Mouse (Mus musculus) intestine, postnatal 0 days (tissue): ENCODE data around the gene Zcchc14. TPM values are rescaled to one million over a fixed set of nuclear protein-coding genes. Genes with fewer than 3 reads are reported as not detected.

ENCODE experiments used
- ATAC-seq: fragments of 200-750 bp; cut with Nextera tagmentation; 2 replicates; pipeline ENCODE4 v1.8.0; 2017; ENCODE audit warnings: mild to moderate bottlenecking, moderate TSS enrichment, moderate library complexity
- H3K27ac ChIP-seq: fragments of 300-500 bp; sonication (generic); 2 replicates; pipeline ENCODE4 v1.5.1; 2014; ENCODE audit warnings: mild to moderate bottlenecking, low read depth, low read length, moderate library complexity
- H3K27me3 ChIP-seq: fragments of 300-500 bp; sonication (generic); replicated peaks from 2 replicates; pipeline ENCODE4 v1.6.1; 2014; ENCODE audit warnings: low read length, mixed read lengths; ENCODE audit not compliant: control insufficient read depth, insufficient read depth
- H3K36me3 ChIP-seq: fragments of 300-500 bp; sonication (generic); 2 replicates; pipeline ENCODE4 v1.6.1; 2014; ENCODE audit warnings: mild to moderate bottlenecking, moderate library complexity; ENCODE audit not compliant: control insufficient read depth, insufficient read depth
- H3K4me1 ChIP-seq: fragments of 300-500 bp; sonication (generic); replicated peaks from 2 replicates; pipeline ENCODE4 v1.6.1; 2014; ENCODE audit warnings: antibody characterized with exemption, low read length, mixed read lengths; ENCODE audit not compliant: control insufficient read depth, insufficient read depth
- H3K4me2 ChIP-seq: fragments of 300-500 bp; sonication (generic); replicated peaks from 2 replicates; pipeline ENCODE4 v1.6.1; 2014; ENCODE audit warnings: low read depth, mild to moderate bottlenecking, moderate library complexity
- H3K4me3 ChIP-seq: fragments of 300-500 bp; sonication (generic); 2 replicates; pipeline ENCODE4 v1.5.1; 2014; ENCODE audit warnings: low read depth, low read length
- H3K9ac ChIP-seq: fragments of 300-500 bp; sonication (generic); 2 replicates; pipeline ENCODE4 v1.6.1; 2014; ENCODE audit warnings: mild to moderate bottlenecking, low read depth, low read length
- H3K9me3 ChIP-seq: fragments of 300-500 bp; sonication (generic); 2 replicates; pipeline ENCODE4 v1.6.1; 2016; ENCODE audit warnings: mixed run types; ENCODE audit not compliant: control insufficient read depth
- CTCF ChIP-seq: sonication (generic); IDR thresholded peaks from 2 replicates; pipeline ENCODE4 v1.5.1; 2016; ENCODE audit warnings: low read depth, mild to moderate bottlenecking, control low read depth, antibody characterized with exemption, moderate library complexity
- WGBS: fragments of 180-500 bp; shearing (Covaris S2); extraction: QIAGEN DNeasy Blood & Tissue Kit; methylation state at CpG from one replicate; pipeline ENCODE4 v1.1.7; 2014; 5-methylcytosine and 5-hydroxymethylcytosine counted together
- polyA plus RNA-seq: library from polyadenylated mRNA; unstranded; fragments of >200 nt; fragmentation: Nextera tagmentation; extraction: Ambion mirVana; gene quantifications from 2 replicates; pipeline ENCODE4 v1.2.1, GENCODE M21; 2015

Zcchc14 gene
- polyA plus RNA-seq, 1 experiment from 2014 or later, result 6.9 TPM

GRCm38 (mm10) chr8:121642804-121643203 lies 9.9 kb downstream of the Zcchc14 start:
- 66% methylated on average over 3 of the region's 3 CpGs for WGBS
- Histone ChIP-seq H3K4me3 (no peak overlapping the region), H3K9ac (no peak overlapping the region), H3K27me3 (no peaks in the 10 kb centered on the region), H3K9me3 (no peaks in the 10 kb centered on the region), H3K4me2 (no peak overlapping the region), H3K4me1 (peaks cover 7% of the 10 kb centered on the region; the same call in 1 of the 2 replicates), H3K27ac (no peak overlapping the region), H3K36me3 (0 out of 2 replicates have a peak, but pooled peaks cover 4% of the 10 kb centered on the region)
- no peak for ATAC-seq
- no peak for TF ChIP-seq CTCF

GRCm38 (mm10) chr8:121636180-121636579 lies 16.5 kb downstream of the Zcchc14 start:
- Histone ChIP-seq H3K9me3 (no peaks in the 10 kb centered on the region), H3K9ac (no peak overlapping the region), H3K27ac (0 out of 2 replicates have a peak overlapping the region, but pooled peaks have one; percentile 15), H3K4me3 (no peak overlapping the region), H3K4me1 (no peaks in the 10 kb centered on the region), H3K36me3 (no peaks in the 10 kb centered on the region), H3K4me2 (no peak overlapping the region), H3K27me3 (no peaks in the 10 kb centered on the region)
- no peak for TF ChIP-seq CTCF
- ATAC-seq, result no peak
- WGBS, result 86% methylated on average over 8 of the region's 8 CpGs

- Histone ChIP-seq H3K27ac (no peak overlapping the region), H3K4me1 (no peaks in the 10 kb centered on the region), H3K9me3 (no peaks in the 10 kb centered on the region), H3K4me3 (no peak overlapping the region), H3K36me3 (no peaks in the 10 kb centered on the region), H3K4me2 (no peak overlapping the region), H3K27me3 (no peaks in the 10 kb centered on the region), H3K9ac (no peak overlapping the region)
- TF ChIP-seq CTCF, result peak; percentile 39
- no peak for ATAC-seq
- 55% methylated on average over 6 of the region's 6 CpGs for WGBS
Observed at GRCm38 (mm10) chr8:121635534-121635933, 17.2 kb downstream of the Zcchc14 start.

GRCm38 (mm10) chr8:121632401-121632800 lies 20.3 kb downstream of the Zcchc14 start:
- no peaks in the 10 kb centered on the region for H3K9me3 ChIP-seq
- no peak for ATAC-seq
- TF ChIP-seq CTCF, result no peak
- no peaks in the 10 kb centered on the region for H3K27me3 ChIP-seq
- H3K9ac ChIP-seq, result no peak overlapping the region
- no peak overlapping the region for H3K4me3 ChIP-seq
- no peak overlapping the region for H3K4me2 ChIP-seq
- WGBS, result 75% methylated on average over 5 of the region's 5 CpGs
- H3K36me3 ChIP-seq, result peaks cover 9% of the 10 kb centered on the region; the same call in 1 of the 2 replicates
- H3K27ac ChIP-seq, result 0 out of 2 replicates have a peak overlapping the region, but pooled peaks have one; percentile 35
- no peaks in the 10 kb centered on the region for H3K4me1 ChIP-seq

GRCm38 (mm10) chr8:121631645-121632071 lies 21.0 kb downstream of the Zcchc14 start:
- Histone ChIP-seq H3K27ac (0 out of 2 replicates have a peak overlapping the region, but pooled peaks have one; percentile 51), H3K4me1 (no peaks in the 10 kb centered on the region), H3K27me3 (no peaks in the 10 kb centered on the region), H3K4me3 (no peak overlapping the region), H3K36me3 (peaks cover 14% of the 10 kb centered on the region; the same call in 1 of the 2 replicates), H3K4me2 (no peak overlapping the region), H3K9ac (no peak overlapping the region), H3K9me3 (no peaks in the 10 kb centered on the region)
- ATAC-seq, result no peak
- no peak for TF ChIP-seq CTCF
- 48% methylated on average over 7 of the region's 7 CpGs for WGBS

GRCm38 (mm10) chr8:121628681-121629080 lies 24.0 kb downstream of the Zcchc14 start:
- no peak for ATAC-seq
- H3K4me3 ChIP-seq, result no peak overlapping the region
- TF ChIP-seq CTCF, result no peak
- H3K9me3 ChIP-seq, result no peaks in the 10 kb centered on the region
- no peaks in the 10 kb centered on the region for H3K4me1 ChIP-seq
- H3K4me2 ChIP-seq, result no peak overlapping the region
- H3K27ac ChIP-seq, result no peak overlapping the region
- H3K36me3 ChIP-seq, result peaks cover 14% of the 10 kb centered on the region; the same call in 1 of the 2 replicates
- H3K27me3 ChIP-seq, result no peaks in the 10 kb centered on the region
- H3K9ac ChIP-seq, result no peak overlapping the region
- WGBS, result 77% methylated on average over 4 of the region's 4 CpGs

GRCm38 (mm10) chr8:121623043-121623442 lies 29.7 kb downstream of the Zcchc14 start:
- no peak for ATAC-seq
- Histone ChIP-seq H3K4me2 (no peak overlapping the region), H3K27me3 (no peaks in the 10 kb centered on the region), H3K9ac (no peak overlapping the region), H3K27ac (no peak overlapping the region), H3K4me3 (no peak overlapping the region), H3K9me3 (no peaks in the 10 kb centered on the region), H3K4me1 (peaks cover 7% of the 10 kb centered on the region), H3K36me3 (peaks cover 10% of the 10 kb centered on the region; the same call in 1 of the 2 replicates)
- TF ChIP-seq CTCF, result no peak
- 86% methylated on average over 8 of the region's 8 CpGs for WGBS
